Mouse (Mus musculus) forebrain, postnatal 0 days (tissue): ENCODE data around the gene Gadd45gip1. TPM values are rescaled to one million over a fixed set of nuclear protein-coding genes. Genes with fewer than 3 reads are reported as not detected.
A peak's percentile ranks its signal among the peaks of the same experiment; 100 is the strongest.

Source experiments
- ATAC-seq: fragments of 200-750 bp; cut with Nextera tagmentation; 2 replicates; pipeline ENCODE4 v1.8.0; 2017; ENCODE audit warnings: mild to moderate bottlenecking, moderate library complexity
- DNase-seq: peaks from one replicate; pipeline ENCODE4 v3.0.0-alpha.2; 2015
- H3K27ac ChIP-seq: fragments of 300-500 bp; sonication (generic); 2 replicates; pipeline ENCODE4 v1.5.1; 2014; ENCODE audit warnings: low read depth, mild to moderate bottlenecking, antibody characterized with exemption, low read length, moderate library complexity, mixed read lengths
- H3K27me3 ChIP-seq: fragments of 300-500 bp; sonication (generic); 2 replicates; pipeline ENCODE4 v1.6.1; 2014; ENCODE audit warnings: mild to moderate bottlenecking, low read length, mixed read lengths; ENCODE audit not compliant: insufficient read depth
- H3K36me3 ChIP-seq: fragments of 300-500 bp; sonication (generic); 2 replicates; pipeline ENCODE4 v1.6.1; 2014; ENCODE audit warnings: mild to moderate bottlenecking, moderate library complexity; ENCODE audit not compliant: insufficient read depth
- H3K4me1 ChIP-seq: fragments of 300-500 bp; sonication (generic); 2 replicates; pipeline ENCODE4 v1.6.1; 2014; ENCODE audit warnings: antibody characterized with exemption; ENCODE audit not compliant: insufficient read depth
- H3K4me2 ChIP-seq: fragments of 300-500 bp; sonication (generic); 2 replicates; pipeline ENCODE4 v1.6.1; 2014; ENCODE audit warnings: low read depth, mild to moderate bottlenecking, moderate library complexity
- H3K4me3 ChIP-seq: fragments of 300-500 bp; sonication (generic); 2 replicates; pipeline ENCODE4 v1.5.1; 2014; ENCODE audit warnings: low read depth, low read length, mixed read lengths
- H3K9ac ChIP-seq: fragments of 300-500 bp; sonication (generic); 2 replicates; pipeline ENCODE4 v1.6.1; 2014; ENCODE audit warnings: mild to moderate bottlenecking
- H3K9me3 ChIP-seq: fragments of 300-500 bp; sonication (generic); 2 replicates; pipeline ENCODE4 v1.6.1; 2016; ENCODE audit warnings: low read length
- CTCF ChIP-seq: sonication (generic); IDR thresholded peaks from 2 replicates; pipeline ENCODE4 v1.5.1; 2016; ENCODE audit warnings: antibody characterized with exemption, control low read depth, low read depth
- WGBS: fragments of 180-500 bp; shearing (Covaris S2); extraction: QIAGEN DNeasy Blood & Tissue Kit; methylation state at CpG from one replicate; pipeline ENCODE4 v1.1.7; 2014; 5-methylcytosine and 5-hydroxymethylcytosine counted together
- polyA plus RNA-seq: library from polyadenylated mRNA; unstranded; fragments of >200 nt; fragmentation: Nextera tagmentation; extraction: Ambion mirVana; gene quantifications from 2 replicates; pipeline ENCODE4 v1.2.1, GENCODE M21; 2015
- total RNA-seq: library from RNA; depleted of rRNA; stranded (reverse); fragments of >200 nt; gene quantifications from 2 replicates; pipeline ENCODE4 v1.2.3, GENCODE M21; 2014

The Gadd45gip1 gene
- total and polyA plus RNA-seq, 2 experiments from 2014 or later, result 24.7 to 36.7 TPM

DNA sequence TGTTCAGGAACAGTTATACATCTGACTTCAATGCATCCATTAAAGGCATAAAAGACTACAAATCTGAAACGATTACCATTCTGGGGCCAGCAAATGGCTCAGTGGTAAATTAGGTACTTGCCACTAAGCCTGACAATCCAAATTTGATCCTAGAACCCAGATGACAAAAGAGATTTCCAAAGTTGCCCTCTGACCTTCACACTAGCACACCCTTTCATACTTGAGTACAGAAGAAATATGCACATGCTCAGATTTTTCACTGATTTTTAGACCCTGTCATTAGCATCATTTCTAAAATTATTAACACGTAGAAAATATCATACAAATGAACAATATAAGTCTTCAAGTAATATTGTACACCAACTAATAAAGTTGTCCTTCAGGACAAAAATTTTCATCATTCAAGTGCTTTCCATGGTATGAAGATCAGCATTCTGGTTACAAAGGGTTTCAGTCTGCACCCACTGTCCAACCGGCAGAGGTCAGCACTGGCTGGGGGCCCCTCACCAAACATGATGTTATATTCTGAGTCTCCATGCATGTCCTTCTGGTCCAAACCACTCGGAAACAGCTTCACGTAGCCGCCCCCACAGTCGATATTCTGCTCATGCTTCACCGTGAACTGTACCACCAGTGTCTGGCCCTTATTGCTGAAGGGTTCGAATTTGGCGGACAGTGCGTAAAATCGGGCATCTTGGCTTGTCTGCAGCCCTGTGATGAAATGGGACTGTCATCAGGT lies 14.2 kb downstream of the Gadd45gip1 start:
- peak; percentile 31 for DNase-seq

DNA sequence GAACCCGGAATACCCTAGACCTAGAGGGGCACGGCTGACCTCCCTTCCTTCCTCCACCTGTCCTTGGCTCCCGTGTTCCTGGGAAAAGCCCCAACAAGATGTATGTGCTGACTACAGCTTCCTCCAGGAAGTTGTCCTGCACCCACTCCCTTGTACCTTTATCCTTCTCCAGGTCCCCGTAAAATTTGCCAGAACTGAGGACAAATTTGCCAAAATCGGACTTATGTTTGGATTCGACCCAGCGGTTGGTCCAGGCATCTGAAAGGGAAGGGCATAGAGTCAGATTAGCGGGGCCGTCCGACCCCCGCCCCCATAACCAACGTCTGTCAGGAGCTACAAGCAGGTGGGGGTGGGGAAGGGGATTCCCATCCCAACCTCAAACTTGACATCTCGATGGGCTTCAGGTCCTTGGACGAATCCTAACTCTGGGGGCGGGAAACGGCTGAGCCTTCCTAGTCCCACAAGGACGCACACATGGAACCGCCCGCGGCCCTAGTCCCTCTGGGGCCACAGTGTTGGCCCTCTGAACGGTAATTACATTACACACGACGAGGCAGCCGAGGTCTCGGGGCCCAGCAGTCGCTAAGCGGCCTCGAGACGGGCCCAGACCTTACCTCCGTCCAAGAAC lies 14.9 kb downstream of the Gadd45gip1 start:
- no peak for TF ChIP-seq CTCF
- peak overlapping the region; percentile 87 for H3K27ac ChIP-seq
- WGBS, result under 1% methylated on average over 30 of the region's 30 CpGs
- peaks cover 40% of the 10 kb centered on the region for H3K36me3 ChIP-seq
- DNase-seq, result no peak
- peak overlapping the region; percentile 83 for H3K4me3 ChIP-seq
- H3K4me1 ChIP-seq, result peaks cover 11% of the 10 kb centered on the region
- no peaks in the 10 kb centered on the region for H3K27me3 ChIP-seq
- no peaks in the 10 kb centered on the region for H3K9me3 ChIP-seq
- ATAC-seq, result peak; percentile 23
- H3K9ac ChIP-seq, result peak overlapping the region; percentile 97
- H3K4me2 ChIP-seq, result peak overlapping the region; percentile 90

More for the DNA sequence above, 14.2 kb downstream of the Gadd45gip1 start:
- Histone ChIP-seq H3K4me3 (peak overlapping the region; percentile 83), H3K9me3 (no peaks in the 10 kb centered on the region), H3K4me1 (peaks cover 11% of the 10 kb centered on the region), H3K4me2 (peak overlapping the region; percentile 90), H3K27me3 (no peaks in the 10 kb centered on the region), H3K27ac (peak overlapping the region; percentile 87), H3K36me3 (peaks cover 42% of the 10 kb centered on the region), H3K9ac (peak overlapping the region; percentile 97)
- no peak for ATAC-seq
- 10% methylated on average over 12 of the region's 12 CpGs for WGBS
- TF ChIP-seq CTCF, result peak; percentile 59

DNA sequence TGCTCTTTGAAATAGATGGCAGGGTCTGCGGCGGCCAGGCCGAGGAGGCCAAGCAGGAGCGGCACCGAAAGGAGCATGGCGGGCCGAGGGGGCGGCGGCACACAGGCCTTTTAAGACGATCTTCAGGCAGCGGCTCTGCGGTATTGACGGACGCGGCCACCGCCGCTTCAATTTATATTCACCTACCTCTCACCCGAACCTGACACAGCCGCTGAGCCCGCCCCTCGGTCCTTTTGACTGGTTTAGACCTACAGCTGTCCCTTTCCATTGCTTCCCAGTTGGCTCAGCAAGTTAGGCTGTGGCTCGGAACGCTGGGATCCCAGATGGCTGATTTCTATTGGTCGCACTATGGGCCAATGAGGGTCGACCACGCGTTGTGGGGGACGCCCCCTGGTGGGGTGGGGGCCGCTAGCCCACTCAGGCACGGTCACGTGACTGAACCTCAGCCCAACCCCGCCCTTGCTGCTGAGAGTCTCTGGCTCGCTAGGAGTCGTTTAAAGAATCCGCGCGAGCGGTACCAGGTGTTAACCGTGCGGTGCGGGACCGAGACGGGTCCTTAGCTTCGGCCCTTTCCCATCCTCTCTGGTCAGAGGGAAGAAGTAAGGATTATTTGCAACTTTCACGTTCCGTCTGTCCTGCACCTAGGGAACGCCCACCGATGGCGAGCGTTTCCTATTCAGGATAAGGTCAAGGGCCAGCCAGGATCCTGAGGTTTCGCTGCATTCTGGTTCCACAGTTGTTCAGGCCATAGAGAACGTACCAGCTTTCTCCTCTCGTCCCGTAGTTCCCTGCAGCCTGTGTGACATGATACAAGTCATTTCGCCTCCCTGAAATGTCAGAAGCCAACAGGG lies 15.6 kb downstream of the Gadd45gip1 start, which contains the start of gene Calr:
Gene Calr, minus strand, starts transcription at position 213 of the 851 bp plus-strand sequence.
- Histone ChIP-seq H3K9ac (peak within 1 kb of the TSS; percentile 97), H3K27me3 (no peaks in the 10 kb centered on the region), H3K27ac (peak within 1 kb of the TSS; percentile 87), H3K36me3 (peaks cover 33% of the 10 kb centered on the region), H3K9me3 (no peaks in the 10 kb centered on the region), H3K4me2 (peak within 1 kb of the TSS; percentile 90), H3K4me1 (peaks cover 11% of the 10 kb centered on the region), H3K4me3 (peak within 1 kb of the TSS; percentile 83)
- WGBS, result 1% methylated on average over 55 of the region's 55 CpGs
- ATAC-seq (peak; percentile 99), DNase-seq (peak; percentile 100)
- TF ChIP-seq CTCF, result peak; percentile 51

DNA sequence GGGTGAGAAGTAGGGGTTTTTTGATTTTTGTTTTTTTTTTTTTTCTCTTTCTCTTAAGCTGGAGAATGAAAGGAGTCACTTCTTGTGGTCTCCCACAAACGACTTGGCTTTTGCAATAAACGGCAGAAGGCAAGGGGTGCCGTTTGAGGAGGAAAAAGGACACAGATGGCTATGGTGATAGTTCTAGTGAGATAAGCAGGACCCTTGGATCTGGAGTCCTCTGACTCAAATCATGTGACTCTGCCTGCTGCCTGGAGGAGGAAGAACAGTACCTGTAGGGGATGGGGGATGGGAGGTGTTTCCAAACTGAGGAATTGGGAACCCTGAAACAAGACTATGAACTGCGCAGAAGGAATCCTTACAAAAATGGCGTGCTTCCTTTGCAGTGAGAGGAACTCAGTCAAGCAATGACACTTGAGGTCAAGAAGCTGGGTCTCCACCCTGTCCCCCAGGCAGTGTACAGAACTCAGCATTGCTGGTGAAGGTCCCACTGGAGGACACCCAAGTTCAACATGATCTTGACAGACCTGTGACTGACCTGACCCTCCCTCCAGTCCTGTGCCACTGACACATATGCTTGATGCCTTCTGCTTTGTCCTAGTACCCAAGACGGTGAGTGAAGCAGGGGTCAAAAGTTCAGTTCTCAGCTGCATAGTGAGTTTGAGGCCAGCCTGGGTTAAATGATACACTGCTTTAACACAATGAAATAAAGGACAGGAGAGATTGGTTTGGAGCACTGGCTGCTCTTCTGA lies 16.5 kb downstream of the Gadd45gip1 start:
- Histone ChIP-seq H3K4me1 (peaks cover 11% of the 10 kb centered on the region), H3K27ac (peak overlapping the region; percentile 79; the same call in 1 of the 2 replicates), H3K9ac (peak overlapping the region; percentile 68), H3K4me3 (peak overlapping the region; percentile 83), H3K9me3 (no peaks in the 10 kb centered on the region), H3K27me3 (no peaks in the 10 kb centered on the region), H3K4me2 (peak overlapping the region; percentile 87), H3K36me3 (peaks cover 24% of the 10 kb centered on the region)
- no peak for TF ChIP-seq CTCF
- ATAC-seq, result no peak
- 45% methylated on average over 6 of the region's 6 CpGs for WGBS
- DNase-seq, result no peak

DNA sequence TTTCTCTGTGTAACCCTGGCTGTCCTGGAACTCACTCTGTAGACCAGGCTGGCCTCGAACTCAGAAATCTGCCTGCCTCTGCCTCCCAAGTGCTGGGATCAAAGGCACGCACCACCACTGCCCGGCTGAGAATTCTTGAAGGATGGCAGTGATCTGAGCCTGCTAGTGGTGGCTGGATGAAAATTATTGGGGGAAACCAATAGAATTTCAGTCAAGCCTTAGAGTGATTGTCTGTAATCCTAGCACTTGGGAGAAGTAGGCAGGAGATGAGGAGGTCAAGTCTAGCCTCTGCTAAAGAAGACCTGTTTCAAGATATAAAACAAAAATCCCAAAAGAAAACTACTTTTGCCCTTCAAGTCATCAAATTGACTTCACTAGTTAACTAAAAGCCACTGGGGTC lies 25.1 kb downstream of the Gadd45gip1 start:
- Histone ChIP-seq H3K4me2 (peak overlapping the region; percentile 70; the same call in 1 of the 2 replicates), H3K9ac (peak overlapping the region; percentile 76; the same call in 1 of the 2 replicates), H3K9me3 (no peaks in the 10 kb centered on the region), H3K36me3 (peaks cover 23% of the 10 kb centered on the region), H3K4me3 (peak overlapping the region; percentile 78; the same call in 1 of the 2 replicates), H3K4me1 (peaks cover 6% of the 10 kb centered on the region; the same call in 1 of the 2 replicates), H3K27ac (no peak overlapping the region; the same call in 1 of the 2 replicates), H3K27me3 (no peaks in the 10 kb centered on the region)
- DNase-seq (no peak), ATAC-seq (no peak)
- 97% methylated on average over 3 of the region's 3 CpGs for WGBS
- TF ChIP-seq CTCF, result no peak
